Mouse (Mus musculus): Measurements from ENCODE around the gene Hist1h3c.
"Not testable (repeated sequence)": the region's sequence is repeated elsewhere in the genome, so short reads cannot be mapped to it uniquely, and the experiment has no call there.

The Hist1h3c gene

GRCm38 (mm10) chr13:23745381-23746161 lies at the start of gene Hist1h3c:
Hist1h3c (minus strand) TSS chr13:23745602.
- DNase-seq (ENCODE audit: low read depth, low spot score): peak; percentile 92
- H3K36me3 ChIP-seq (ENCODE audit: control insufficient read depth, insufficient read depth, low read length, poor library complexity, severe bottlenecking): 0 out of 2 replicates have a peak, but pooled peaks cover 2% of the 10 kb centered on the region
- no peaks in the 10 kb centered on the region for H3K27me3 ChIP-seq (ENCODE audit: control insufficient read depth, insufficient read depth, low read length, poor library complexity, severe bottlenecking)

- DNase-seq (ENCODE audit: low read depth, low spot score): peak; percentile 84
- H3K27me3 ChIP-seq (ENCODE audit: control insufficient read depth, insufficient read depth, low read length, poor library complexity, severe bottlenecking): no peaks in the 10 kb centered on the region
These were observed 47.1 kb upstream of the Hist1h3c start for GRCm38 (mm10) chr13:23792520-23792919.

GRCm38 (mm10) chr13:23779025-23779424 lies 33.6 kb upstream of the Hist1h3c start:
- DNase-seq (ENCODE audit: low read depth, low spot score): no peak
- no peaks in the 10 kb centered on the region for H3K36me3 ChIP-seq (ENCODE audit: control insufficient read depth, insufficient read depth, low read length, poor library complexity, severe bottlenecking)
- H3K27me3 ChIP-seq (ENCODE audit: control insufficient read depth, insufficient read depth, low read length, poor library complexity, severe bottlenecking): no peaks in the 10 kb centered on the region

More at GRCm38 (mm10) chr13:23792520-23792919, 47.1 kb upstream of the Hist1h3c start:
- H3K36me3 ChIP-seq (ENCODE audit: control insufficient read depth, insufficient read depth, low read length, poor library complexity, severe bottlenecking): no peaks in the 10 kb centered on the region

GRCm38 (mm10) chr13:23778339-23778738 lies 32.9 kb upstream of the Hist1h3c start:
- H3K27me3 ChIP-seq (ENCODE audit: control insufficient read depth, insufficient read depth, low read length, poor library complexity, severe bottlenecking): no peaks in the 10 kb centered on the region
- H3K36me3 ChIP-seq (ENCODE audit: control insufficient read depth, insufficient read depth, low read length, poor library complexity, severe bottlenecking): no peaks in the 10 kb centered on the region
- DNase-seq (ENCODE audit: low read depth, low spot score): no peak

- no peaks in the 10 kb centered on the region for H3K36me3 ChIP-seq (ENCODE audit: control insufficient read depth, insufficient read depth, low read length, poor library complexity, severe bottlenecking)
- H3K27me3 ChIP-seq (ENCODE audit: control insufficient read depth, insufficient read depth, low read length, poor library complexity, severe bottlenecking): no peaks in the 10 kb centered on the region
- no peak for DNase-seq (ENCODE audit: low read depth, low spot score)
These were observed 27.3 kb upstream of the Hist1h3c start for GRCm38 (mm10) chr13:23772561-23773313.

GRCm38 (mm10) chr13:23769613-23770012 lies 24.2 kb upstream of the Hist1h3c start, which contains the start of gene Trim38:
Trim38 (plus strand) TSS chr13:23769913.
- H3K36me3 ChIP-seq (ENCODE audit: control insufficient read depth, insufficient read depth, low read length, poor library complexity, severe bottlenecking); DNase-seq (ENCODE audit: low read depth, low spot score): not testable (repeated sequence)

GRCm38 (mm10) chr13:23768834-23769397 lies 23.5 kb upstream of the Hist1h3c start:
- Histone ChIP-seq H3K27me3 (ENCODE audit: control insufficient read depth, insufficient read depth, low read length, poor library complexity, severe bottlenecking) (no peaks in the 10 kb centered on the region), H3K36me3 (ENCODE audit: control insufficient read depth, insufficient read depth, low read length, poor library complexity, severe bottlenecking) (no peaks in the 10 kb centered on the region)
- DNase-seq (ENCODE audit: low read depth, low spot score): peak; percentile 30

More at GRCm38 (mm10) chr13:23769613-23770012, 24.2 kb upstream of the Hist1h3c start, which contains the start of gene Trim38:
- H3K27me3 ChIP-seq (ENCODE audit: control insufficient read depth, insufficient read depth, low read length, poor library complexity, severe bottlenecking): not testable (repeated sequence)

GRCm38 (mm10) chr13:23766772-23767171 lies 21.4 kb upstream of the Hist1h3c start:
- Histone ChIP-seq H3K36me3 (ENCODE audit: control insufficient read depth, insufficient read depth, low read length, poor library complexity, severe bottlenecking) (no peaks in the 10 kb centered on the region), H3K27me3 (ENCODE audit: control insufficient read depth, insufficient read depth, low read length, poor library complexity, severe bottlenecking) (no peaks in the 10 kb centered on the region)
- no peak for DNase-seq (ENCODE audit: low read depth, low spot score)

GRCm38 (mm10) chr13:23765172-23765513 lies 19.7 kb upstream of the Hist1h3c start:
- no peak for DNase-seq (ENCODE audit: low read depth, low spot score)
- Histone ChIP-seq H3K36me3 (ENCODE audit: control insufficient read depth, insufficient read depth, low read length, poor library complexity, severe bottlenecking) (no peaks in the 10 kb centered on the region), H3K27me3 (ENCODE audit: control insufficient read depth, insufficient read depth, low read length, poor library complexity, severe bottlenecking) (no peaks in the 10 kb centered on the region)

- no peak for DNase-seq (ENCODE audit: low read depth, low spot score)
- H3K36me3 ChIP-seq (ENCODE audit: control insufficient read depth, insufficient read depth, low read length, poor library complexity, severe bottlenecking): no peaks in the 10 kb centered on the region
- H3K27me3 ChIP-seq (ENCODE audit: control insufficient read depth, insufficient read depth, low read length, poor library complexity, severe bottlenecking): no peaks in the 10 kb centered on the region
These were observed 19.1 kb upstream of the Hist1h3c start for GRCm38 (mm10) chr13:23764324-23765171.

GRCm38 (mm10) chr13:23763586-23764323 lies 18.4 kb upstream of the Hist1h3c start, which contains the start of gene Hist1h1a:
Hist1h1a (plus strand) TSS chr13:23763666.
- Histone ChIP-seq H3K36me3 (ENCODE audit: control insufficient read depth, insufficient read depth, low read length, poor library complexity, severe bottlenecking) (no peaks in the 10 kb centered on the region), H3K27me3 (ENCODE audit: control insufficient read depth, insufficient read depth, low read length, poor library complexity, severe bottlenecking) (no peaks in the 10 kb centered on the region)
- DNase-seq (ENCODE audit: low read depth, low spot score): peak; percentile 94

- no peak for DNase-seq (ENCODE audit: low read depth, low spot score)
- H3K36me3 ChIP-seq (ENCODE audit: control insufficient read depth, insufficient read depth, low read length, poor library complexity, severe bottlenecking): no peaks in the 10 kb centered on the region
- no peaks in the 10 kb centered on the region for H3K27me3 ChIP-seq (ENCODE audit: control insufficient read depth, insufficient read depth, low read length, poor library complexity, severe bottlenecking)
These were observed 17.8 kb upstream of the Hist1h3c start for GRCm38 (mm10) chr13:23763242-23763585.

- not testable (repeated sequence) for H3K36me3 ChIP-seq (ENCODE audit: control insufficient read depth, insufficient read depth, low read length, poor library complexity, severe bottlenecking); H3K27me3 ChIP-seq (ENCODE audit: control insufficient read depth, insufficient read depth, low read length, poor library complexity, severe bottlenecking)
- peak; percentile 93 for DNase-seq (ENCODE audit: low read depth, low spot score)
These were observed 16.7 kb upstream of the Hist1h3c start, which contains the start of gene Hist1h3a for GRCm38 (mm10) chr13:23761871-23762821. Hist1h3a (minus strand) TSS chr13:23762386.
